Mouse (Mus musculus): ENCODE data around the gene Nav3. TPM values are rescaled to one million over a fixed set of nuclear protein-coding genes. Genes with fewer than 3 reads are reported as not detected.
"Not testable (repeated sequence)": the region's sequence is repeated elsewhere in the genome, so short reads cannot be mapped to it uniquely, and the experiment has no call there.

Nav3 gene
- polyA plus RNA-seq, 1 experiment from 2014 or later, result 10.7 TPM

DNA sequence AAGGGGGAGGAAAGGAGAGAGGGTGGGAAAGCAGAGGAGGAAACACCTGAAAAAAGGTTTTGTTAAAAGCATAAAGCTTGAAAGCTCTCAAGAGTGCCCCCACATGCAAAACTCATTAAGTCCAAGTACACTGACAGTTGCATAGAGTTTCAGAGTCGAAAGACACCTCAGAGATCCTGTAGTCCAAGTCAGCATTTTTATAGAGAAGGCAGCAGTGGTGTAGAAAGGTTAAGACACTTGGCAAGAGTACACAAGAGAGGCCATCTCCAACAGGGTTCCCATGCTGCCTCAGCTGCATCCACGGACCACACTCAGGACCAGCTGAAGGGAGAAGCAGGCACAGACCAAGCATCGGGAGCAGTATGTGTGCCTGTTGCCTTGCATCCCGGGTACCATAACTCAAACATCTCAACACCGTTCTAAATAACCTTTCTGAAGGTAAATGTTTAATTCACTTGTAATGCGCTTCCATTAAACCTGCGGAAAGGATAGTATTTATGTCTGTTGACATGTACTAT is 421.4 kb downstream of the Nav3 start:
- no peaks in the 10 kb centered on the region for H3K9me3 ChIP-seq (ENCODE audit: control insufficient read depth, low read length)
- ATAC-seq (ENCODE audit: low read depth) (no peak), DNase-seq (ENCODE audit: low spot score) (no peak)
- H3K27ac ChIP-seq (replicated peaks; ENCODE audit: low read depth, low read length), result no peak overlapping the region
- 85% methylated on average over 7 of the region's 7 CpGs for WGBS
- H3K4me2 ChIP-seq (ENCODE audit: low read depth, low read length), result no peak overlapping the region
- H3K9ac ChIP-seq (ENCODE audit: low read depth, low read length), result no peak overlapping the region
- no peaks in the 10 kb centered on the region for H3K4me1 ChIP-seq (ENCODE audit: control insufficient read depth, insufficient read depth, low read length)
- no peak overlapping the region for H3K4me3 ChIP-seq (ENCODE audit: low read depth, low read length)
- H3K27me3 ChIP-seq (replicated peaks; ENCODE audit: control insufficient read depth, insufficient read depth, low read length), result no peaks in the 10 kb centered on the region
- no peaks in the 10 kb centered on the region for H3K36me3 ChIP-seq (ENCODE audit: control insufficient read depth, insufficient read depth, low read length)

DNA sequence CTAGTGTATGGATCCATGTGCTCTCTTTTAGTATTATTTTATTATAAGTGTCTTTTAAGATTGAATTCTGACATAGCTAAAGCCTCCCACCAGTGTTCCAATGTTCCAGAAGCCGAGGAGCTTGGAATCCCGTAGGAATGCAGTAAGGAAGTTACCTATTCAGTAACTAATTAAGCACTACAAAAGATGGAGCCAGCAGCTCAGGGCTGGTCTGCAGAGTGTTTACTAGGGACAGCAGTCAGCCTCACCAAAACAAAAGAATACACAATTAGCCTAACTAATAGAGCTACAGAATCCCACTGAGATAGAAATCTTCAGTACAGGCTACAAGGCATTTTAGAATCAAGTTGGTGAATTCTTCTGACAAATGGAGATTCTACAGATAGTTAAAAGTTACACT is 431.1 kb downstream of the Nav3 start:
- not testable (repeated sequence) for H3K4me1 ChIP-seq (ENCODE audit: control insufficient read depth, insufficient read depth, low read length); ATAC-seq (ENCODE audit: low read depth); H3K27ac ChIP-seq (replicated peaks; ENCODE audit: low read depth, low read length); H3K36me3 ChIP-seq (ENCODE audit: control insufficient read depth, insufficient read depth, low read length); H3K9ac ChIP-seq (ENCODE audit: low read depth, low read length); H3K4me2 ChIP-seq (ENCODE audit: low read depth, low read length); H3K27me3 ChIP-seq (replicated peaks; ENCODE audit: control insufficient read depth, insufficient read depth, low read length); H3K4me3 ChIP-seq (ENCODE audit: low read depth, low read length); H3K9me3 ChIP-seq (ENCODE audit: control insufficient read depth, low read length); DNase-seq (ENCODE audit: low spot score)
- 66% methylated on average over 2 of the region's 2 CpGs for WGBS

DNA sequence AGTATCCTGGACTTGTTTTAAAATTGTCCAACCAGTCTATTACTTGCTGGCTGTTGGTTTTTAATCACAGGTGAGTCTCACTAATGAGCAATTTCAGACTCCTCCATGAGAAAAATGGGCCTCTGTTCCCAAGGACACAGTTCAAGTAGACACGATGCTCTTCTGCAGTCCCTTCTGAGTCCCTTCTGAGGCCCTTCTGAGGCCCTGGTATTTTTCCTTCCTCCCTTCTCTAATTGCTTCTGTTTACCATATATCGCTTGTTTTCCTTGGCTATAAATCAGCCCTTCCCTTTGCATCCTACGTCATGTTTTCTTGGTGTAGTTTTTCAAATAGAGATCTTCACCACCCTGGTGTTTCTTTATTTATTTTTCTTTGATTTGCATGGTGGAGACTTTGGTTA is 433.9 kb downstream of the Nav3 start:
- no peak for ATAC-seq (ENCODE audit: low read depth)
- DNase-seq (ENCODE audit: low spot score), result no peak
- Histone ChIP-seq H3K27ac (replicated peaks; ENCODE audit: low read depth, low read length) (no peak overlapping the region), H3K36me3 (ENCODE audit: control insufficient read depth, insufficient read depth, low read length) (no peaks in the 10 kb centered on the region), H3K4me2 (ENCODE audit: low read depth, low read length) (no peak overlapping the region), H3K9me3 (ENCODE audit: control insufficient read depth, low read length) (0 out of 2 replicates have a peak, but pooled peaks cover 3% of the 10 kb centered on the region), H3K4me1 (ENCODE audit: control insufficient read depth, insufficient read depth, low read length) (no peaks in the 10 kb centered on the region), H3K27me3 (replicated peaks; ENCODE audit: control insufficient read depth, insufficient read depth, low read length) (no peaks in the 10 kb centered on the region), H3K9ac (ENCODE audit: low read depth, low read length) (no peak overlapping the region), H3K4me3 (ENCODE audit: low read depth, low read length) (no peak overlapping the region)
- WGBS, result 85% methylated on average over 3 of the region's 3 CpGs

- Histone ChIP-seq H3K27me3 (replicated peaks; ENCODE audit: control insufficient read depth, insufficient read depth, low read length) (no peaks in the 10 kb centered on the region), H3K4me2 (ENCODE audit: low read depth, low read length) (no peak overlapping the region), H3K4me1 (ENCODE audit: control insufficient read depth, insufficient read depth, low read length) (no peaks in the 10 kb centered on the region), H3K27ac (replicated peaks; ENCODE audit: low read depth, low read length) (no peak overlapping the region), H3K9me3 (ENCODE audit: control insufficient read depth, low read length) (0 out of 2 replicates have a peak, but pooled peaks cover 3% of the 10 kb centered on the region), H3K9ac (ENCODE audit: low read depth, low read length) (no peak overlapping the region), H3K4me3 (ENCODE audit: low read depth, low read length) (no peak overlapping the region), H3K36me3 (ENCODE audit: control insufficient read depth, insufficient read depth, low read length) (no peaks in the 10 kb centered on the region)
- no peak for DNase-seq (ENCODE audit: low spot score)
- ATAC-seq (ENCODE audit: low read depth), result no peak
- WGBS, result 60% methylated on average over 4 of the region's 4 CpGs
Observed at GRCm38 (mm10) chr10:110019266-110019866, 436.6 kb downstream of the Nav3 start.

- H3K4me3 ChIP-seq (ENCODE audit: low read depth, low read length); DNase-seq (ENCODE audit: low spot score); ATAC-seq (ENCODE audit: low read depth); H3K4me1 ChIP-seq (ENCODE audit: control insufficient read depth, insufficient read depth, low read length); H3K9ac ChIP-seq (ENCODE audit: low read depth, low read length); H3K9me3 ChIP-seq (ENCODE audit: control insufficient read depth, low read length); H3K27me3 ChIP-seq (replicated peaks; ENCODE audit: control insufficient read depth, insufficient read depth, low read length); H3K36me3 ChIP-seq (ENCODE audit: control insufficient read depth, insufficient read depth, low read length): not testable (repeated sequence)
- peak overlapping the region; percentile 2; the same call in 1 of the 2 replicates for H3K4me2 ChIP-seq (ENCODE audit: low read depth, low read length)
- H3K27ac ChIP-seq (replicated peaks; ENCODE audit: low read depth, low read length), result 0 out of 2 replicates have a peak overlapping the region, but pooled peaks have one; percentile 35
- WGBS, result 72% methylated on average over 5 of the region's 5 CpGs
Observed at GRCm38 (mm10) chr10:110001328-110001727, 454.7 kb downstream of the Nav3 start.

DNA sequence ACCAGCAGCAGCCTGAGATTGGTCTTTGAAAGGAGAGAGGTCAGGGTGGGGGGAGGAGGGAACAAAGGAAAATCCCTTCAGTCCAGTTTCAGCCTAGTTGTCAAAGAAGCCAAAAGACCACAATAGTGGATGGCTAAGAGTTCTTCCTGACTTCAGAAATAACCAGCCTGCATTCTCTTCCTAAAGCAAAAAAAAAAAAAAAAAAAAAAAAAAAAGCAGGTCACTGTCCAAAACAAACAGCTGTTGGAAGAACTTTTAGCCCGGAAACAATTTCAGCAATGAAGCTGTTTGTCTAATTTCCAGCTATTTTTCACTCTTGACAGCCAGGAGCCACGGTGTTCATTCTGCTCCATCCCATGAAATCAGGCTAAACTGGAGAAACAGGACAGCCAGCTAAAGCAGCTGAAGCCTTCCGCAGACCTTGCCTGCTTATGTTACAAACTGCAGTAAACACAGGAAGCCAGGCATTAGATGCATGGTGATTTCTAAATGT is 455.2 kb downstream of the Nav3 start:
- peak; percentile 83 for ATAC-seq (ENCODE audit: low read depth)
- Histone ChIP-seq H3K4me1 (ENCODE audit: control insufficient read depth, insufficient read depth, low read length) (peaks cover 6% of the 10 kb centered on the region; the same call in 1 of the 2 replicates), H3K9me3 (ENCODE audit: control insufficient read depth, low read length) (no peaks in the 10 kb centered on the region), H3K36me3 (ENCODE audit: control insufficient read depth, insufficient read depth, low read length) (no peaks in the 10 kb centered on the region), H3K27me3 (replicated peaks; ENCODE audit: control insufficient read depth, insufficient read depth, low read length) (no peaks in the 10 kb centered on the region), H3K9ac (ENCODE audit: low read depth, low read length) (no peak overlapping the region), H3K4me2 (ENCODE audit: low read depth, low read length) (peak overlapping the region; percentile 2), H3K4me3 (ENCODE audit: low read depth, low read length) (no peak overlapping the region), H3K27ac (replicated peaks; ENCODE audit: low read depth, low read length) (0 out of 2 replicates have a peak overlapping the region, but pooled peaks have one; percentile 35)
- WGBS, result 3% methylated on average over 3 of the region's 3 CpGs
- DNase-seq (ENCODE audit: low spot score), result peak; percentile 86

- DNase-seq (ENCODE audit: low spot score) (peak; percentile 59), ATAC-seq (ENCODE audit: low read depth) (no peak)
- H3K27me3 ChIP-seq (replicated peaks; ENCODE audit: control insufficient read depth, insufficient read depth, low read length), result no peaks in the 10 kb centered on the region
- H3K9me3 ChIP-seq (ENCODE audit: control insufficient read depth, low read length), result no peaks in the 10 kb centered on the region
- peak overlapping the region; percentile 18 for H3K4me3 ChIP-seq (ENCODE audit: low read depth, low read length)
- no peak overlapping the region; the same call in 1 of the 2 replicates for H3K9ac ChIP-seq (ENCODE audit: low read depth, low read length)
- 40% methylated on average over 10 of the region's 10 CpGs for WGBS
- peaks cover 6% of the 10 kb centered on the region; the same call in 1 of the 2 replicates for H3K4me1 ChIP-seq (ENCODE audit: control insufficient read depth, insufficient read depth, low read length)
- H3K27ac ChIP-seq (replicated peaks; ENCODE audit: low read depth, low read length), result peak overlapping the region; percentile 58
- H3K4me2 ChIP-seq (ENCODE audit: low read depth, low read length), result peak overlapping the region; percentile 50
- H3K36me3 ChIP-seq (ENCODE audit: control insufficient read depth, insufficient read depth, low read length), result no peaks in the 10 kb centered on the region
Observed at GRCm38 (mm10) chr10:109999904-110000303, 456.1 kb downstream of the Nav3 start.

GRCm38 (mm10) chr10:109994302-109994701 is 461.7 kb downstream of the Nav3 start:
- DNase-seq (ENCODE audit: low spot score) (peak; percentile 41), ATAC-seq (ENCODE audit: low read depth) (no peak)
- H3K4me2 ChIP-seq (ENCODE audit: low read depth, low read length), result no peak overlapping the region
- H3K9ac ChIP-seq (ENCODE audit: low read depth, low read length), result no peak overlapping the region
- no peaks in the 10 kb centered on the region for H3K36me3 ChIP-seq (ENCODE audit: control insufficient read depth, insufficient read depth, low read length)
- no peaks in the 10 kb centered on the region for H3K9me3 ChIP-seq (ENCODE audit: control insufficient read depth, low read length)
- 61% methylated on average over 5 of the region's 5 CpGs for WGBS
- H3K4me1 ChIP-seq (ENCODE audit: control insufficient read depth, insufficient read depth, low read length), result no peaks in the 10 kb centered on the region
- H3K27ac ChIP-seq (replicated peaks; ENCODE audit: low read depth, low read length), result no peak overlapping the region
- H3K27me3 ChIP-seq (replicated peaks; ENCODE audit: control insufficient read depth, insufficient read depth, low read length), result no peaks in the 10 kb centered on the region
- no peak overlapping the region for H3K4me3 ChIP-seq (ENCODE audit: low read depth, low read length)

All from embryonic facial prominence, embryonic 14.5 days (tissue).